Mouse (Mus musculus): Measurements from ENCODE around the gene Slc45a2. TPM values are rescaled to one million over a fixed set of nuclear protein-coding genes. Genes with fewer than 3 reads are reported as not detected.

Gene Slc45a2
- polyA plus RNA-seq (2014; fragmentation: Nextera tagmentation; extraction: Ambion mirVana) = not detected in 2 replicates

GRCm38 (mm10) chr15:11000421-11000820, at the start of gene Slc45a2:
Gene Slc45a2 (plus strand): TSS chr15:11000721.
- no peak within 1 kb of the TSS for H3K4me3 ChIP-seq (ENCODE audit: low read depth, low read length)
- H3K36me3 ChIP-seq (ENCODE audit: insufficient read depth) = no peaks in the 10 kb centered on the region
- WGBS = 50% methylated on average over 7 of the region's 7 CpGs
- ATAC-seq (ENCODE audit: insufficient read depth) (no peak), DNase-seq (no peak)
- no peak within 1 kb of the TSS for H3K27ac ChIP-seq (ENCODE audit: low read depth)
- H3K9me3 ChIP-seq (ENCODE audit: low read depth, low read length) = no peaks in the 10 kb centered on the region
- no peak within 1 kb of the TSS for H3K9ac ChIP-seq
- TF ChIP-seq CTCF (IDR thresholded peaks at IDR 0.05; ENCODE audit: low read depth) = no peak
- no peaks in the 10 kb centered on the region for H3K27me3 ChIP-seq (ENCODE audit: insufficient read depth, low read length)
- no peaks in the 10 kb centered on the region for H3K4me1 ChIP-seq (ENCODE audit: insufficient read depth)
- peak within 1 kb of the TSS; percentile 23; the same call in 1 of the 2 replicates for H3K4me2 ChIP-seq

- H3K9me3 ChIP-seq (ENCODE audit: low read depth, low read length) = no peaks in the 10 kb centered on the region
- no peak within 1 kb of the TSS for H3K4me2 ChIP-seq
- DNase-seq (no peak), ATAC-seq (ENCODE audit: insufficient read depth) (no peak)
- H3K27me3 ChIP-seq (ENCODE audit: insufficient read depth, low read length) = no peaks in the 10 kb centered on the region
- no peaks in the 10 kb centered on the region for H3K4me1 ChIP-seq (ENCODE audit: insufficient read depth)
- no peak for TF ChIP-seq CTCF (IDR thresholded peaks at IDR 0.05; ENCODE audit: low read depth)
- H3K9ac ChIP-seq = no peak within 1 kb of the TSS
- whole genome bisulfite sequencing = 65% methylated on average over 23 of the region's 23 CpGs
- H3K4me3 ChIP-seq (ENCODE audit: low read depth, low read length) = no peak within 1 kb of the TSS
- no peaks in the 10 kb centered on the region for H3K36me3 ChIP-seq (ENCODE audit: insufficient read depth)
- no peak within 1 kb of the TSS for H3K27ac ChIP-seq (ENCODE audit: low read depth)
These were observed 48.4 kb upstream of the Slc45a2 start, which contains the start of gene C1qtnf3 for GRCm38 (mm10) chr15:10951951-10952759. Gene C1qtnf3 (plus strand): TSS chr15:10952332.

- Histone ChIP-seq H3K9me3 (ENCODE audit: low read depth, low read length) (no peaks in the 10 kb centered on the region), H3K27ac (ENCODE audit: low read depth) (no peak overlapping the region), H3K4me2 (no peak overlapping the region), H3K36me3 (ENCODE audit: insufficient read depth) (no peaks in the 10 kb centered on the region), H3K4me3 (ENCODE audit: low read depth, low read length) (no peak overlapping the region), H3K9ac (no peak overlapping the region), H3K4me1 (ENCODE audit: insufficient read depth) (no peaks in the 10 kb centered on the region), H3K27me3 (ENCODE audit: insufficient read depth, low read length) (no peaks in the 10 kb centered on the region)
- DNase-seq (peak; percentile 11), ATAC-seq (ENCODE audit: insufficient read depth) (no peak)
- WGBS = 41% methylated on average over 4 of the region's 4 CpGs
- no peak for TF ChIP-seq CTCF (IDR thresholded peaks at IDR 0.05; ENCODE audit: low read depth)
These were observed 47.7 kb upstream of the Slc45a2 start for GRCm38 (mm10) chr15:10952760-10953305.

- H3K4me2 ChIP-seq = no peak overlapping the region
- no peaks in the 10 kb centered on the region for H3K4me1 ChIP-seq (ENCODE audit: insufficient read depth)
- no peaks in the 10 kb centered on the region for H3K27me3 ChIP-seq (ENCODE audit: insufficient read depth, low read length)
- H3K9me3 ChIP-seq (ENCODE audit: low read depth, low read length) = no peaks in the 10 kb centered on the region
- WGBS = 81% methylated on average over 1 of the region's 1 CpGs
- H3K4me3 ChIP-seq (ENCODE audit: low read depth, low read length) = no peak overlapping the region
- DNase-seq (no peak), ATAC-seq (ENCODE audit: insufficient read depth) (no peak)
- H3K9ac ChIP-seq = no peak overlapping the region
- no peak overlapping the region for H3K27ac ChIP-seq (ENCODE audit: low read depth)
- H3K36me3 ChIP-seq (ENCODE audit: insufficient read depth) = no peaks in the 10 kb centered on the region
- TF ChIP-seq CTCF (IDR thresholded peaks at IDR 0.05; ENCODE audit: low read depth) = no peak
These were observed 47.1 kb upstream of the Slc45a2 start for GRCm38 (mm10) chr15:10953465-10953864.

GRCm38 (mm10) chr15:10954381-10955016, 46.0 kb upstream of the Slc45a2 start:
- no peak overlapping the region for H3K27ac ChIP-seq (ENCODE audit: low read depth)
- no peak overlapping the region for H3K4me2 ChIP-seq
- H3K27me3 ChIP-seq (ENCODE audit: insufficient read depth, low read length) = no peaks in the 10 kb centered on the region
- DNase-seq = no peak
- ATAC-seq (ENCODE audit: insufficient read depth) = no peak
- H3K36me3 ChIP-seq (ENCODE audit: insufficient read depth) = no peaks in the 10 kb centered on the region
- WGBS = 74% methylated on average over 6 of the region's 6 CpGs
- no peak overlapping the region for H3K4me3 ChIP-seq (ENCODE audit: low read depth, low read length)
- H3K9ac ChIP-seq = no peak overlapping the region
- H3K4me1 ChIP-seq (ENCODE audit: insufficient read depth) = no peaks in the 10 kb centered on the region
- H3K9me3 ChIP-seq (ENCODE audit: low read depth, low read length) = no peaks in the 10 kb centered on the region
- TF ChIP-seq CTCF (IDR thresholded peaks at IDR 0.05; ENCODE audit: low read depth) = no peak

GRCm38 (mm10) chr15:10955156-10955555, 45.4 kb upstream of the Slc45a2 start:
- H3K27ac ChIP-seq (ENCODE audit: low read depth) = no peak overlapping the region
- DNase-seq (no peak), ATAC-seq (ENCODE audit: insufficient read depth) (no peak)
- 58% methylated on average over 5 of the region's 5 CpGs for WGBS
- H3K4me1 ChIP-seq (ENCODE audit: insufficient read depth) = no peaks in the 10 kb centered on the region
- no peaks in the 10 kb centered on the region for H3K27me3 ChIP-seq (ENCODE audit: insufficient read depth, low read length)
- TF ChIP-seq CTCF (IDR thresholded peaks at IDR 0.05; ENCODE audit: low read depth) = no peak
- no peak overlapping the region for H3K9ac ChIP-seq
- no peaks in the 10 kb centered on the region for H3K9me3 ChIP-seq (ENCODE audit: low read depth, low read length)
- H3K4me2 ChIP-seq = no peak overlapping the region
- no peak overlapping the region for H3K4me3 ChIP-seq (ENCODE audit: low read depth, low read length)
- no peaks in the 10 kb centered on the region for H3K36me3 ChIP-seq (ENCODE audit: insufficient read depth)

GRCm38 (mm10) chr15:10956706-10957105, 43.8 kb upstream of the Slc45a2 start:
- TF ChIP-seq CTCF (IDR thresholded peaks at IDR 0.05; ENCODE audit: low read depth) = no peak
- no peak overlapping the region for H3K4me2 ChIP-seq
- H3K4me1 ChIP-seq (ENCODE audit: insufficient read depth) = no peaks in the 10 kb centered on the region
- DNase-seq = no peak
- no peaks in the 10 kb centered on the region for H3K36me3 ChIP-seq (ENCODE audit: insufficient read depth)
- H3K9ac ChIP-seq = no peak overlapping the region
- no peak for ATAC-seq (ENCODE audit: insufficient read depth)
- H3K27ac ChIP-seq (ENCODE audit: low read depth) = no peak overlapping the region
- H3K9me3 ChIP-seq (ENCODE audit: low read depth, low read length) = no peaks in the 10 kb centered on the region
- no peaks in the 10 kb centered on the region for H3K27me3 ChIP-seq (ENCODE audit: insufficient read depth, low read length)
- no peak overlapping the region for H3K4me3 ChIP-seq (ENCODE audit: low read depth, low read length)
- WGBS = 49% methylated on average over 3 of the region's 3 CpGs
